Mouse (Mus musculus) kidney, adult 11 months (tissue): ENCODE measurements around the gene Rwdd2b.

Source experiments
- DNase-seq: peaks from one replicate; pipeline ENCODE4 v3.0.0; 2022

Gene Rwdd2b

GRCm38 (mm10) chr16:87440184-87440686 lies at the start of gene Rwdd2b:
TSS of gene Rwdd2b (minus strand) at chr16:87440573.
- peak; percentile 92 for DNase-seq

GRCm38 (mm10) chr16:87488605-87489004 lies 48.2 kb upstream of the Rwdd2b start:
- no peak for DNase-seq

GRCm38 (mm10) chr16:87486739-87487138 lies 46.4 kb upstream of the Rwdd2b start:
- no peak for DNase-seq

- no peak for DNase-seq
Observed at GRCm38 (mm10) chr16:87484367-87484766, 44.0 kb upstream of the Rwdd2b start.

- no peak for DNase-seq
Observed at GRCm38 (mm10) chr16:87470579-87470978, 30.2 kb upstream of the Rwdd2b start.

- no peak for DNase-seq
Observed at GRCm38 (mm10) chr16:87458752-87459151, 18.4 kb upstream of the Rwdd2b start.

- peak; percentile 30 for DNase-seq
Observed at GRCm38 (mm10) chr16:87455180-87455611, 14.8 kb upstream of the Rwdd2b start.

- DNase-seq, result peak; percentile 87
Observed at GRCm38 (mm10) chr16:87454419-87455179, 14.2 kb upstream of the Rwdd2b start, which contains the start of gene Usp16. TSS of gene Usp16 (plus strand) at chr16:87454703.

GRCm38 (mm10) chr16:87453226-87453625 lies 12.9 kb upstream of the Rwdd2b start:
- DNase-seq, result no peak

GRCm38 (mm10) chr16:87445528-87445927 lies 5.2 kb upstream of the Rwdd2b start:
- no peak for DNase-seq

GRCm38 (mm10) chr16:87445110-87445509 lies 4.7 kb upstream of the Rwdd2b start:
- no peak for DNase-seq

- no peak for DNase-seq
Observed at GRCm38 (mm10) chr16:87444071-87444470, 3.7 kb upstream of the Rwdd2b start.

GRCm38 (mm10) chr16:87443245-87443644 lies 2.9 kb upstream of the Rwdd2b start:
- DNase-seq, result no peak

GRCm38 (mm10) chr16:87442291-87442690 lies 1.9 kb upstream of the Rwdd2b start:
- no peak for DNase-seq

GRCm38 (mm10) chr16:87441089-87441488 lies 716 bp upstream of the Rwdd2b start:
- peak; percentile 54 for DNase-seq

GRCm38 (mm10) chr16:87438697-87439096 lies 1.7 kb downstream of the Rwdd2b start:
- no peak for DNase-seq

- DNase-seq, result no peak
Observed at GRCm38 (mm10) chr16:87437096-87437495, 3.3 kb downstream of the Rwdd2b start.

- peak; percentile 27 for DNase-seq
Observed at GRCm38 (mm10) chr16:87435411-87436205, 4.8 kb downstream of the Rwdd2b start.

GRCm38 (mm10) chr16:87434946-87435345 lies 5.4 kb downstream of the Rwdd2b start:
- DNase-seq, result peak; percentile 58

GRCm38 (mm10) chr16:87434266-87434665 lies 6.1 kb downstream of the Rwdd2b start:
- no peak for DNase-seq

GRCm38 (mm10) chr16:87432033-87432814 lies 8.1 kb downstream of the Rwdd2b start, which contains the start of gene Ltn1:
TSS of gene Ltn1 (minus strand) at chr16:87432612.
- DNase-seq, result peak; percentile 99

- DNase-seq, result no peak
Observed at GRCm38 (mm10) chr16:87427516-87427915, 12.9 kb downstream of the Rwdd2b start.

- DNase-seq, result no peak
Observed at GRCm38 (mm10) chr16:87420662-87421061, 19.7 kb downstream of the Rwdd2b start.
